In the genomic region with DNA sequence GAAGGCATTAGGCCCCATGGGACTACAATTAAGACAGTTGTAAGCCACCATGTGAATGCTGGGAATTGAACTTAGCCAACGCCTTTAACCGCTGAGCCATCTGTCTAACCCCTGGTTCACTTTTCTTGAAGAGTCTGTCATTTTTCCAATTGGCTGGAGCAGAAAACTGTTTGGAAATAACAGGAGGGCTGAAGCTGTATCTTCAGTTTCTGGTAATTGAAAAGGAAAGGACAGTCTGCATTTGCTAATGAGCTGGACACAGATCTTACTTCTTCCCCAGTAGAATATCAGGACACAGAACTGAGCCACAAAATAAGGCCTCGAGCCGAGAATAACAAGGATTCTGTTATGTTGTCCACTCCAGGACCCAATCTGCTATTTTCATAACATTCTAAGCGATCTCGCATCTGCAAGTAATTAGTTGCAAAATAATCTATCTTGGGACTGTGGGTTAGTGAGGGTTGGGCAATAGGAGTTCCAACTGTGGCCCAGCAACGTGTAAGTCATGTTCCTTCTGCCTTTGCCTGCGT, we compare ENCODE assay signal across 11 mouse cellular contexts.
A peak's percentile ranks its signal among the peaks of the same experiment; 100 is the strongest.
DNase-seq lines count a peak whose midpoint lies in the region; ATAC-seq lines count a peak whose summit lies in the region.
"Had no signal": no experiment of that assay in that cellular context is flagged by ENCODE, and none has a peak within 500 bp of the region (broad histone marks: within the 10 kb centered on the region; RNA-seq: fewer than 3 reads in every experiment).

No protein-coding gene starts in this region.

- H3K4me3 ChIP-seq in hindbrain, embryonic 12.5 days, result no peak overlapping the region
- no peak overlapping the region for H3K4me3 ChIP-seq in hindbrain, embryonic 16.5 days (ENCODE audit: low read length)
- no peak overlapping the region for H3K4me3 ChIP-seq in embryonic facial prominence, embryonic 10.5 days

- H3K4me2 ChIP-seq in hindbrain, embryonic 12.5 days (replicated peaks), result no peak overlapping the region
- H3K4me2 ChIP-seq in hindbrain, embryonic 16.5 days (ENCODE audit: low read length), result no peak overlapping the region

- no peaks in the 10 kb centered on the region for H3K27me3 ChIP-seq in hindbrain, embryonic 12.5 days
- no peaks in the 10 kb centered on the region for H3K27me3 ChIP-seq in hindbrain, embryonic 16.5 days (replicated peaks; ENCODE audit: control insufficient read depth, insufficient read depth, low read length)
- no peaks in the 10 kb centered on the region for H3K27me3 ChIP-seq in embryonic facial prominence, embryonic 10.5 days (replicated peaks; ENCODE audit: low read depth, poor library complexity, severe bottlenecking)

- no peak overlapping the region for H3K27ac ChIP-seq in hindbrain, embryonic 12.5 days
- H3K27ac ChIP-seq in hindbrain, embryonic 16.5 days (ENCODE audit: low read depth, low read length), result no peak overlapping the region
- H3K27ac ChIP-seq in embryonic facial prominence, embryonic 10.5 days (replicated peaks), result peak overlapping the region; percentile 54; the same call in 1 of the 2 replicates

- WGBS in hindbrain, embryonic 12.5 days, result 71% methylated on average over 8 of the region's 8 CpGs
- 69% methylated on average over 8 of the region's 8 CpGs for WGBS in hindbrain, embryonic 16.5 days
- WGBS in embryonic facial prominence, embryonic 10.5 days, result 56% methylated on average over 8 of the region's 8 CpGs

- 0 out of 2 replicates have a peak, but pooled peaks cover 3% of the 10 kb centered on the region for H3K4me1 ChIP-seq in hindbrain, embryonic 12.5 days
- H3K4me1 ChIP-seq in hindbrain, embryonic 16.5 days (ENCODE audit: control insufficient read depth, insufficient read depth, low read depth, low read length), result no peaks in the 10 kb centered on the region
- H3K4me1 ChIP-seq in embryonic facial prominence, embryonic 10.5 days, result peaks cover 12% of the 10 kb centered on the region

- ATAC-seq in hindbrain, embryonic 12.5 days (ENCODE audit: low FRiP score), result 0 out of 2 replicates have a peak, but pooled peaks have one; percentile 13
- ATAC-seq in hindbrain, embryonic 16.5 days, result no peak
- ATAC-seq in megakaryocyte progenitor cell, adult 5-6 weeks (replicated peaks; ENCODE audit: poor library complexity), result peak; percentile 98

- no peak overlapping the region for H3K9ac ChIP-seq in hindbrain, embryonic 12.5 days
- H3K9ac ChIP-seq in hindbrain, embryonic 16.5 days (ENCODE audit: low read depth, low read length), result no peak overlapping the region

- peak; percentile 4 for DNase-seq in adrenal gland, adult 2 months
- DNase-seq in adrenal gland, postnatal 4 days (ENCODE audit: low spot score in 2 of 2), result no peak
- DNase-seq in embryonic facial prominence, embryonic 10.5 days (ENCODE audit: low spot score), result no peak
- DNase-seq in left cerebral cortex, adult 8-10 months (ENCODE audit: low spot score in 2 of 2), result no peak
- DNase-seq in urinary bladder, postnatal 14 days (ENCODE audit: low spot score), result no peak
- DNase-seq: cerebellum, adult 9-10 months; kidney, adult 11 months; right cerebral cortex, postnatal 14 days had no signal

- no peaks in the 10 kb centered on the region for H3K36me3 ChIP-seq in hindbrain, embryonic 12.5 days
- no peaks in the 10 kb centered on the region for H3K36me3 ChIP-seq in hindbrain, embryonic 16.5 days (ENCODE audit: control insufficient read depth, insufficient read depth, low read length)
- no peaks in the 10 kb centered on the region for H3K36me3 ChIP-seq in embryonic facial prominence, embryonic 10.5 days (replicated peaks)

- H3K9me3 ChIP-seq in hindbrain, embryonic 12.5 days (replicated peaks), result no peaks in the 10 kb centered on the region
- H3K9me3 ChIP-seq in hindbrain, embryonic 16.5 days (ENCODE audit: control insufficient read depth, low read length), result no peaks in the 10 kb centered on the region
- H3K9me3 ChIP-seq in embryonic facial prominence, embryonic 10.5 days, result no peaks in the 10 kb centered on the region
